Mouse (Mus musculus): Measurements from ENCODE around the gene Bcas2. TPM values are rescaled to one million over a fixed set of nuclear protein-coding genes. Genes with fewer than 3 reads are reported as not detected.

Bcas2 gene
- polyA plus RNA-seq, 1 experiment from 2014 or later, result 202 TPM

Other genes with a start within 250 kb of the Bcas2 start
- not detected in 2 replicates for gene Sycp1, start 235.6 kb upstream of the Bcas2 start, polyA plus RNA-seq (2015; fragmentation: Nextera tagmentation; extraction: Ambion mirVana)
- gene Nr1h5, start 207.5 kb upstream of the Bcas2 start, polyA plus RNA-seq (2015; fragmentation: Nextera tagmentation; extraction: Ambion mirVana), result not detected in 2 replicates
- 57.8 and 61.7 TPM in 2 replicates for gene Sike1, start 175.9 kb upstream of the Bcas2 start, polyA plus RNA-seq (2015; fragmentation: Nextera tagmentation; extraction: Ambion mirVana)
- 314 and 316 TPM in 2 replicates for gene Csde1, start 151.2 kb upstream of the Bcas2 start, polyA plus RNA-seq (2015; fragmentation: Nextera tagmentation; extraction: Ambion mirVana)
- 91.3 and 94.6 TPM in 2 replicates for gene Nras, start 113.4 kb upstream of the Bcas2 start, polyA plus RNA-seq (2015; fragmentation: Nextera tagmentation; extraction: Ambion mirVana)
- gene Ampd1, start 97.6 kb upstream of the Bcas2 start, polyA plus RNA-seq (2015; fragmentation: Nextera tagmentation; extraction: Ambion mirVana), result not detected in 2 replicates
- 1.2 and 1.3 TPM in 2 replicates for gene Dennd2c, start 69.1 kb upstream of the Bcas2 start, polyA plus RNA-seq (2015; fragmentation: Nextera tagmentation; extraction: Ambion mirVana)
- gene Trim33, start 107.6 kb downstream of the Bcas2 start, polyA plus RNA-seq (2015; fragmentation: Nextera tagmentation; extraction: Ambion mirVana), result 25.1 and 29.8 TPM in 2 replicates